Mouse (Mus musculus): ENCODE results near the gene Sh2d5. TPM values are rescaled to one million over a fixed set of nuclear protein-coding genes. Genes with fewer than 3 reads are reported as not detected.

The Sh2d5 gene
- total and polyA plus RNA-seq, 3 experiments: 2.0 to 2.8 TPM; not detected in 1

DNA sequence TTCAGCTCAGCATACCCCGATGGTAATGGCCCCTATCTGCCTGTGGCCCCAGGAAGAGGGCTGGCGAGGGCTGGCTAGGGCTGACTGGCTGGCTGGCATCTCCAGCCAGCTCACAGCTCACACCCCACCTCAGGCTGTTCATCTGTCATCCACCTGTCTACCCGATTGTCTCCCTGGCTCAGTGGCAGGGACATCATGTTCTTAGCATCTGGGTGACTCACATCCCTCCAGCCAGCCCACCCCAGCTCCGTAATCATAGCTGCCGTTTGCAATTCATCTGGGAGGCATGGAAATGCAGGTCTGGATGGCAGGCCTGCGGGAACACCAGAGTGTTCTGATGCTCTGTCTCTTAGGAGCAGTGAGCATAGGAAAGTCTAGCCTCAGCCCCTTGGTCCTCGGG, 28.1 kb downstream of the Sh2d5 start:
- Histone ChIP-seq H3K79me2 (ENCODE audit: control insufficient read depth, insufficient read depth, low read length, poor library complexity) (no peaks in the 10 kb centered on the region), H3K9me3 (replicated peaks; ENCODE audit: insufficient read depth, low read length) (no peaks in the 10 kb centered on the region), H3K4me3 (ENCODE audit: control insufficient read depth in 1 of 2, insufficient read depth in 1 of 2, low read depth in 2 of 2, low read length in 2 of 2) (no peak overlapping the region), H3K27me3 (ENCODE audit: control insufficient read depth in 1 of 2, insufficient read depth in 2 of 2, low read length in 2 of 2) (no peaks in the 10 kb centered on the region; a peak in 1 of 4 replicates), H3K36me3 (ENCODE audit: control insufficient read depth in 1 of 2, insufficient read depth in 2 of 2, low read length in 2 of 2) (no peaks in the 10 kb centered on the region), H3K9ac (ENCODE audit: control insufficient read depth, low read depth, low read length, poor library complexity, severe bottlenecking) (no peak overlapping the region), H3K4me1 (ENCODE audit: control insufficient read depth in 1 of 2, insufficient read depth in 2 of 2, low read length in 2 of 2) (no peaks in the 10 kb centered on the region), H3K27ac (ENCODE audit: control insufficient read depth, low read depth, low read length) (no peak overlapping the region)
- no peak for TF ChIP-seq MAZ (IDR thresholded peaks at IDR 0.05; ENCODE audit: low read depth, low read length)
- TF ChIP-seq USF1 (IDR thresholded peaks at IDR 0.05; ENCODE audit: low read depth, low read length): no peak
- no peak for TF ChIP-seq CTCF (IDR thresholded peaks at IDR 0.05 in 2 of 3, conservative IDR thresholded peaks at IDR 0.05 in 1 of 3; ENCODE audit: control insufficient read depth in 1 of 3, insufficient read depth in 1 of 3, low read depth in 2 of 3, low read length in 3 of 3, poor library complexity in 1 of 3, severe bottlenecking in 1 of 3)
- TF ChIP-seq ZMIZ1 (IDR thresholded peaks at IDR 0.05; ENCODE audit: low read depth, low read length): no peak
- DNase-seq (ENCODE audit: low read depth, low spot score): no peak

GRCm38 (mm10) chr4:138282834-138283233, 32.6 kb downstream of the Sh2d5 start:
- H3K27me3 ChIP-seq (ENCODE audit: control insufficient read depth in 1 of 2, insufficient read depth in 2 of 2, low read length in 2 of 2): no peaks in the 10 kb centered on the region
- H3K79me2 ChIP-seq (ENCODE audit: control insufficient read depth, insufficient read depth, low read length, poor library complexity): no peaks in the 10 kb centered on the region
- H3K9me3 ChIP-seq (replicated peaks; ENCODE audit: insufficient read depth, low read length): no peaks in the 10 kb centered on the region
- TF ChIP-seq RAD21 (IDR thresholded peaks at IDR 0.05; ENCODE audit: low read depth, low read length): peak; percentile 81
- TF ChIP-seq ZNF384 (IDR thresholded peaks at IDR 0.05; ENCODE audit: low read depth, low read length): peak; percentile 49; the same call in 1 of the 2 replicates
- TF ChIP-seq SIN3A (IDR thresholded peaks at IDR 0.05; ENCODE audit: low read length): peak; percentile 67
- no peak for TF ChIP-seq ELF1 (IDR thresholded peaks at IDR 0.05; ENCODE audit: low read depth, low read length)
- no peak for TF ChIP-seq KAT2A (conservative IDR thresholded peaks at IDR 0.05; ENCODE audit: low read depth, low read length)
- peak; percentile 98 for TF ChIP-seq SMC3 (IDR thresholded peaks at IDR 0.05; ENCODE audit: low read depth, low read length)
- TF ChIP-seq ZKSCAN1 (IDR thresholded peaks at IDR 0.05; ENCODE audit: low read depth, low read length): 0 out of 2 replicates have a peak, but pooled peaks have one; percentile 52
- no peak for TF ChIP-seq USF1 (IDR thresholded peaks at IDR 0.05; ENCODE audit: low read depth, low read length)
- TF ChIP-seq USF2 (IDR thresholded peaks at IDR 0.05; ENCODE audit: borderline replicate concordance in 1 of 2, insufficient read depth in 1 of 2, low read depth in 1 of 2, low read length in 2 of 2): no peak
- TF ChIP-seq POLR2AphosphoS5 (IDR thresholded peaks at IDR 0.05; ENCODE audit: borderline replicate concordance, low read depth, low read length): no peak
- TF ChIP-seq JUND (IDR thresholded peaks at IDR 0.05; ENCODE audit: low read depth, low read length): peak; percentile 81; the same call in 1 of the 2 replicates
- peak; percentile 52; the same call in 1 of the 2 replicates for TF ChIP-seq HCFC1 (IDR thresholded peaks at IDR 0.05; ENCODE audit: low read depth, low read length)
- TF ChIP-seq RCOR1 (IDR thresholded peaks at IDR 0.05; ENCODE audit: low read depth, low read length): no peak
- TF ChIP-seq TBP (IDR thresholded peaks at IDR 0.05; ENCODE audit: low read depth, low read length): peak; percentile 54; the same call in 1 of the 2 replicates
- TF ChIP-seq CTCF (IDR thresholded peaks at IDR 0.05 in 2 of 3, conservative IDR thresholded peaks at IDR 0.05 in 1 of 3; ENCODE audit: control insufficient read depth in 1 of 3, insufficient read depth in 1 of 3, low read depth in 2 of 3, low read length in 3 of 3, poor library complexity in 1 of 3, severe bottlenecking in 1 of 3): peak; percentile 96 to 100 (median 99)
- TF ChIP-seq GATA1 (IDR thresholded peaks at IDR 0.05; ENCODE audit: low read depth, low read length): peak; percentile 51
- TF ChIP-seq MAZ (IDR thresholded peaks at IDR 0.05; ENCODE audit: low read depth, low read length): no peak
- peak; percentile 79 for TF ChIP-seq ZC3H11A (IDR thresholded peaks at IDR 0.05; ENCODE audit: low read depth, low read length)
- no peak for TF ChIP-seq CHD1 (IDR thresholded peaks at IDR 0.05; ENCODE audit: low read depth, low read length)
- TF ChIP-seq POLR2AphosphoS2 (IDR thresholded peaks at IDR 0.05; ENCODE audit: low read length): no peak
- no peak for TF ChIP-seq MYC (IDR thresholded peaks at IDR 0.05; ENCODE audit: low read depth, low read length)
- TF ChIP-seq ETS1 (IDR thresholded peaks at IDR 0.05; ENCODE audit: low read depth, low read length): no peak
- H3K9ac ChIP-seq (ENCODE audit: control insufficient read depth, low read depth, low read length, poor library complexity, severe bottlenecking): no peak overlapping the region
- DNase-seq (ENCODE audit: low read depth, low spot score): peak; percentile 94
- no peaks in the 10 kb centered on the region for H3K36me3 ChIP-seq (ENCODE audit: control insufficient read depth in 1 of 2, insufficient read depth in 2 of 2, low read length in 2 of 2)
- no peaks in the 10 kb centered on the region for H3K4me1 ChIP-seq (ENCODE audit: control insufficient read depth in 1 of 2, insufficient read depth in 2 of 2, low read length in 2 of 2)
- H3K27ac ChIP-seq (ENCODE audit: control insufficient read depth, low read depth, low read length): no peak overlapping the region
- no peak overlapping the region for H3K4me3 ChIP-seq (ENCODE audit: control insufficient read depth in 1 of 2, insufficient read depth in 1 of 2, low read depth in 2 of 2, low read length in 2 of 2)
